Mouse (Mus musculus) hindbrain, postnatal 0 days (tissue): Measurements from ENCODE around the gene Arf4. TPM values are rescaled to one million over a fixed set of nuclear protein-coding genes. Genes with fewer than 3 reads are reported as not detected.

Experiments
- ATAC-seq: fragments of 200-750 bp; cut with Nextera tagmentation; 2 replicates; pipeline ENCODE4 v1.8.0; 2017; ENCODE audit warnings: mild to moderate bottlenecking, moderate TSS enrichment, moderate library complexity
- DNase-seq: peaks from one replicate; pipeline ENCODE4 v3.0.0-alpha.2; 2015; ENCODE audit warnings: low spot score
- H3K27ac ChIP-seq: fragments of 300-500 bp; sonication (generic); 2 replicates; pipeline ENCODE4 v1.5.1; 2014; ENCODE audit warnings: mild to moderate bottlenecking
- H3K27me3 ChIP-seq: fragments of 300-500 bp; sonication (generic); 2 replicates; pipeline ENCODE4 v1.6.1; 2014; ENCODE audit warnings: low read length, mixed read lengths; ENCODE audit not compliant: insufficient read depth
- H3K36me3 ChIP-seq: fragments of 300-500 bp; sonication (generic); 2 replicates; pipeline ENCODE4 v1.6.1; 2014; ENCODE audit warnings: low read length, mixed read lengths; ENCODE audit not compliant: insufficient read depth
- H3K4me1 ChIP-seq: fragments of 300-500 bp; sonication (generic); 2 replicates; pipeline ENCODE4 v1.6.1; 2014; ENCODE audit warnings: antibody characterized with exemption, low read length, mixed read lengths; ENCODE audit not compliant: insufficient read depth
- H3K4me2 ChIP-seq: fragments of 300-500 bp; sonication (generic); 2 replicates; pipeline ENCODE4 v1.6.1; 2014; ENCODE audit warnings: low read depth, mild to moderate bottlenecking, low read length, moderate library complexity, mixed read lengths
- H3K4me3 ChIP-seq: fragments of 300-500 bp; sonication (generic); 2 replicates; pipeline ENCODE4 v1.5.1; 2014; ENCODE audit warnings: low read length
- H3K9ac ChIP-seq: fragments of 300-500 bp; sonication (generic); replicated peaks from 2 replicates; pipeline ENCODE4 v1.6.1; 2014; ENCODE audit warnings: mild to moderate bottlenecking, low read length, moderate library complexity, mixed read lengths
- H3K9me3 ChIP-seq: fragments of 300-500 bp; sonication (generic); 2 replicates; pipeline ENCODE4 v1.6.1; 2016; ENCODE audit warnings: low read length, mixed read lengths
- CTCF ChIP-seq: IDR thresholded peaks from 2 replicates; pipeline ENCODE4 v1.5.1; 2016; ENCODE audit warnings: antibody characterized with exemption, control low read depth, low read depth
- WGBS: fragments of 180-500 bp; shearing (Covaris S2); extraction: QIAGEN DNeasy Blood & Tissue Kit; methylation state at CpG from one replicate; pipeline ENCODE4 v1.1.7; 2014; 5-methylcytosine and 5-hydroxymethylcytosine counted together
- polyA plus RNA-seq: library from polyadenylated mRNA; unstranded; fragments of >200 nt; fragmentation: Nextera tagmentation; extraction: Ambion mirVana; gene quantifications from 2 replicates; pipeline ENCODE4 v1.2.1, GENCODE M21; 2015
- total RNA-seq: library from RNA; depleted of rRNA; stranded (reverse); fragments of >200 nt; gene quantifications from 2 replicates; pipeline ENCODE4 v1.2.3, GENCODE M21; 2014

Gene Arf4
- total and polyA plus RNA-seq, 2 experiments from 2014 or later: 119 to 395 TPM

DNA sequence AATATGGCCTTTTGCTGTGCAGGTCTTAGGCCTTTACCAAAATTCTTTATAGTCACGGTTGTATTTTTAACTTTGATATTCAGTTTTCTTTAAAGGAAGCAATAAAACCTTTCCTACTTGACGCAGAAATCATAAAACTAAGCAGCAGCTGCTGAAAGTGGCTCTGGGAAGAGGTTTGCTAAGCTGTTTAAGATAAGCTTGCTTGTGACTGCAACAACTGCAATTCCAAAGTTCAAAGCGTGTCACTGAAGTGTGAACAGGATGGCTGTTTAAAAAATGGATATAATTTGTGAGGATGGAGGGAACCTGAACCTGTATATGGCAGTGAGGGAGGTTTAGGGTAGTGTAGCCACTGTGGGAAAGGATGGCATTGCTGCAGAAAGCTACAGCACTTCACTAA, 24.1 kb downstream of the Arf4 start:
- 91% methylated on average over 3 of the region's 3 CpGs for WGBS
- Histone ChIP-seq H3K4me1 (peaks cover 4% of the 10 kb centered on the region), H3K9ac (no peak overlapping the region), H3K27me3 (no peaks in the 10 kb centered on the region), H3K4me2 (no peak overlapping the region), H3K4me3 (no peak overlapping the region), H3K27ac (no peak overlapping the region), H3K9me3 (no peaks in the 10 kb centered on the region), H3K36me3 (peaks cover 23% of the 10 kb centered on the region)
- no peak for DNase-seq
- no peak for ATAC-seq
- TF ChIP-seq CTCF: no peak

DNA sequence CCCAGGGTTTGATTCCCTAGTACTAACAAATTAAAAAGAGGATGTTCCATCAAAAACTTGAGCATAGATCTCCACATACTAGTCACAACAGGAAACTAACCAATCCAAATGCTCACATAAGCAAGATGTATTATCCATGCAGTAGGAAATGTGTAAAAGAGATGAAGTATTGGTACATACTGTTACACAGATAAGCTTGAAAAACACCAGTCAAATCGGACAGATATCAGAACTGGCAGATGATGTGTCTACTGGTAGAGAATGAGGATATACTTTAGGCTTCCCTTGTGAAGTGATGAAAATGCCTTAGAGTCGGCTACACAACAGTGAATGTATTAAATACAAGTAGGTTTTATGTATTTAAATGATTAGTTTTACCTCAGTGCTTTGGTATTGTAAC, 24.6 kb downstream of the Arf4 start:
- no peak overlapping the region for H3K4me2 ChIP-seq
- peaks cover 7% of the 10 kb centered on the region for H3K4me1 ChIP-seq
- H3K9me3 ChIP-seq: no peaks in the 10 kb centered on the region
- 92% methylated on average over 2 of the region's 2 CpGs for WGBS
- H3K27me3 ChIP-seq: no peaks in the 10 kb centered on the region
- ATAC-seq (no peak), DNase-seq (no peak)
- TF ChIP-seq CTCF: no peak
- no peak overlapping the region for H3K9ac ChIP-seq
- no peak overlapping the region for H3K4me3 ChIP-seq
- H3K27ac ChIP-seq: no peak overlapping the region
- peaks cover 19% of the 10 kb centered on the region for H3K36me3 ChIP-seq

DNA sequence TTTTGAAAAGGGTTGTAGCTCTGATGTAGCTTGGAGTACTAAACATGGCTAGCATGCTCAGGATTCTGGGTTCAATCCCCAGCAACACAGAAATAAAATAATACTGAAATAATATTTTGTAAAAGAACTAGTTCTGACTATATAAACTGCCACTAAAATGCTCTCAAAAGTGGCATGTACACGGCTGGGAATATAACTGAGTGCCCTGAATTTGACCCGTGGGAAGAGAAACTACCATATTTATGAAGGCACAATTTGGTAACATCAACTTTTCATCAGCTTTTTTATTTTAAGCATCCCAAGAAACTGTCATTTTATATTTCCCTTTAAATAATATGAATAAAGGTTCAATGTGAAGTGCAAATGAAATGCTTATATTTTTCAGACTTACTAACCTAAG, 26.0 kb downstream of the Arf4 start:
- Histone ChIP-seq H3K4me2 (no peak overlapping the region), H3K4me1 (peaks cover 15% of the 10 kb centered on the region), H3K36me3 (peaks cover 19% of the 10 kb centered on the region), H3K27me3 (no peaks in the 10 kb centered on the region), H3K9ac (no peak overlapping the region), H3K9me3 (no peaks in the 10 kb centered on the region), H3K27ac (no peak overlapping the region), H3K4me3 (no peak overlapping the region)
- ATAC-seq (no peak), DNase-seq (no peak)
- TF ChIP-seq CTCF: no peak
- 93% methylated on average over 2 of the region's 2 CpGs for WGBS

DNA sequence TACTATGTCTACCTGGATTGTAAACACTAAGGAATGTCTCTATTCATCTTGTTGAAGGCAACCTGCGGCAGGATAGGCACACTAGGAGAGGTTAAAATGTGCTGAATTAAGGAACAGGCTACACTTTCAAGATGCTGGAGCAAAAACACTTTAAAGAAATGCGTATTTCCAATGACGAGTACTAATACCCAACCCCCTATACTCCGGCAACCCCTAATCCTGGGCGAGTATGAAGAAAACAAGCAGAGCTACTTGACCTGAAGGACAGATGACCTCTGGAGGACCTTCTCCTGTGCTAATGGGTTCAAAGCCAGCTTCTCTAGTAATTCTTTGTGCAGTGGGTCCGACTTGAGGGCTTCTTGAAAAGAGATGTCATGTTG, 30.1 kb downstream of the Arf4 start:
- H3K27ac ChIP-seq: no peak overlapping the region
- 23% methylated on average over 6 of the region's 6 CpGs for WGBS
- ATAC-seq: no peak

DNA sequence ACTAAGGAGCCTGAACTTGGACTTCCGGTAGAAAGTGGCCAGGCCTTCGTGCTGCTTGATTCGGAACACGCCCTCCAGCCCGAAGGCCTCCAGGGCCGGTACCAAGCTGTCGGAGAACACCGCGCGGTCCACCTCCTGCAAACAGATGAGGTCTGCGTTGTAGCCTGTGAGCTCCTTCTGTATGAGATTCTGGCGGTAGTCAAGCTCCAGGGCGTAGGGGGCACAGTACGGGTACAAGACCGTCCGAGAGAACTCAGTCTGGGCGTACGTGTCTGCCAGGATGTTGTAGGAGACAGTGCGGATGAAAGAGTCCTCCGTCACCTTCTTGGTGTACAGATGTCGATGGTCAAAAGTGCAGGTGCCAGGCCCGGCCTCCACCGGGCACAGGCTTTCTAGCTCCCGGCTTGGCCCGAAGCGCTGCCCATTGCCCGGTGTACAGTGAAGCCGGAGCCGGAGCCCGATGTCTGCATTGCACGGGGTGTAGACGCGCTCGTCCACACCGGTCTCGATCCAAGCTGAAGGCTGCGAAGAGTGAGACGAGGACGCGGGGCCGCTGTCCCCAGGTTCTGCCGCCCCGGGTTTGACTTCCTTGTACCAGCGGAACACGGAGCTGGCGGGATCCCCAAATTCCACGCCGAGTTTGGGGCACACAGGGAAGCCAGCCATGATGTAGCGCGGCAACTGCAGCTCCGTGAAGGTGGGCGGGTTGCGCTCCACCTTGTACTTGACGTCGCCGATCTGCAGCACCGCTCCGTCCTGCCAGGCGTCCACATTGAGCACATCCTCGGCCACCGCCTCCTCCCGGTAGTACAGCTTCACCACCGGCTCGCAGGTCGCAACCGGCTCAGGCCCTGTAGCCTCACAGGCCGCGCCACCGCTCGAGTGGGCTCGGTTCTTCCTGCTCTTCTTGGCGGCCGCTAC, 30.8 kb downstream of the Arf4 start:
- Histone ChIP-seq H3K4me1 (peaks cover 20% of the 10 kb centered on the region), H3K4me3 (peak overlapping the region; percentile 95), H3K27me3 (no peaks in the 10 kb centered on the region), H3K36me3 (peaks cover 11% of the 10 kb centered on the region), H3K27ac (peak overlapping the region; percentile 91), H3K9ac (peak overlapping the region; percentile 69), H3K4me2 (peak overlapping the region; percentile 98), H3K9me3 (no peaks in the 10 kb centered on the region)
- peak; percentile 23; the same call in 1 of the 2 replicates for TF ChIP-seq CTCF
- ATAC-seq: peak; percentile 52
- peak; percentile 57 for DNase-seq
- WGBS: under 1% methylated on average over 73 of the region's 73 CpGs

More for the DNA sequence above, 30.1 kb downstream of the Arf4 start:
- peak overlapping the region; percentile 69 for H3K9ac ChIP-seq
- H3K4me3 ChIP-seq: peak overlapping the region; percentile 95
- peak overlapping the region; percentile 98 for H3K4me2 ChIP-seq
- H3K27me3 ChIP-seq: no peaks in the 10 kb centered on the region
- no peak for DNase-seq
- no peaks in the 10 kb centered on the region for H3K9me3 ChIP-seq
- TF ChIP-seq CTCF: no peak
- H3K4me1 ChIP-seq: peaks cover 20% of the 10 kb centered on the region
- peaks cover 12% of the 10 kb centered on the region for H3K36me3 ChIP-seq

DNA sequence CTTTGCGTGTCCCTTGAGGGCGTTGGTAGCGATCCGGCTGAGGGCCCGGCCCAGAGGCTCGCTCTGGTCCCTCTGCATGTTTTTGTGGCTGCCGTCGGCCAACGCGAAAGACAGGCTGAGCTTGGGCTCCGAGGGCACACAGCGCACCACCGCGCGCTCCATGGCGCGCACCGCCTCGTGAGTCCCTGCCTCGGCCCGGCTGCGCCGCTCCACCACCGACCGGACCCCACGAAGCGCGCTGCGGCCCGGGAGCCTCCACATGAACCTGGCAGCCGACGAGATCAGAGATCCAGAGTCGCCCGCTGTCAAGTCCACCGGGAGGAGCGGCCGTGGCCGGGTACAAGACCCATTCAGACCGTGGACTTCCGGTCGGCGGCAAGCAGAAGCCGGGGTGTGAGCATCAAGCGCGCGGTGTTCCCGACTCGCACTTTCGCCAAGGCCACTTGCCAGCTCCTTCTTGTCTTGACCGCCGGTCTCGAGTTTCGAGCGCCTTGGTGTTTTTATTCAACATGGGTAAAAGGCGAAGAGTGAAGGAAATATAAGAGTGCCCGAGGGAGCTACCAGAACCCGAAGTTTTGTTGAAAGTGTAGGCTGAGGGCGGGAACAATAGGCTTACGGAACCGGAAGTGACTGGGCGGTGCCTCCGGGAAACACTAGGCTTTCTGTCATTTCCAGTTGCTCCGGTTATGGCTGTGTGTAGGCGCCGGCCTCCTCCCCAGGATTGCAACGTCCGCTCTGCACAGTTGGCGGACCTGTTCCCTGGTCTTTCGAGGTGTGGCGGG, 31.6 kb downstream of the Arf4 start, which contains the start of gene Pde12:
Gene Pde12 (minus strand): TSS at position 592 of the 782 bp plus-strand sequence.
- H3K9ac ChIP-seq: peak within 1 kb of the TSS; percentile 69
- no peak; the same call in 1 of the 2 replicates for TF ChIP-seq CTCF
- DNase-seq: peak; percentile 94
- ATAC-seq: peak; percentile 96
- H3K9me3 ChIP-seq: no peaks in the 10 kb centered on the region
- under 1% methylated on average over 70 of the region's 70 CpGs for WGBS
- peak within 1 kb of the TSS; percentile 91 for H3K27ac ChIP-seq
- peaks cover 20% of the 10 kb centered on the region for H3K4me1 ChIP-seq
- H3K27me3 ChIP-seq: no peaks in the 10 kb centered on the region
- H3K4me3 ChIP-seq: peak within 1 kb of the TSS; percentile 95
- peaks cover 9% of the 10 kb centered on the region for H3K36me3 ChIP-seq
- H3K4me2 ChIP-seq: peak within 1 kb of the TSS; percentile 98
